Mouse (Mus musculus): ENCODE results near the gene Stt3b.

Stt3b gene

DNA sequence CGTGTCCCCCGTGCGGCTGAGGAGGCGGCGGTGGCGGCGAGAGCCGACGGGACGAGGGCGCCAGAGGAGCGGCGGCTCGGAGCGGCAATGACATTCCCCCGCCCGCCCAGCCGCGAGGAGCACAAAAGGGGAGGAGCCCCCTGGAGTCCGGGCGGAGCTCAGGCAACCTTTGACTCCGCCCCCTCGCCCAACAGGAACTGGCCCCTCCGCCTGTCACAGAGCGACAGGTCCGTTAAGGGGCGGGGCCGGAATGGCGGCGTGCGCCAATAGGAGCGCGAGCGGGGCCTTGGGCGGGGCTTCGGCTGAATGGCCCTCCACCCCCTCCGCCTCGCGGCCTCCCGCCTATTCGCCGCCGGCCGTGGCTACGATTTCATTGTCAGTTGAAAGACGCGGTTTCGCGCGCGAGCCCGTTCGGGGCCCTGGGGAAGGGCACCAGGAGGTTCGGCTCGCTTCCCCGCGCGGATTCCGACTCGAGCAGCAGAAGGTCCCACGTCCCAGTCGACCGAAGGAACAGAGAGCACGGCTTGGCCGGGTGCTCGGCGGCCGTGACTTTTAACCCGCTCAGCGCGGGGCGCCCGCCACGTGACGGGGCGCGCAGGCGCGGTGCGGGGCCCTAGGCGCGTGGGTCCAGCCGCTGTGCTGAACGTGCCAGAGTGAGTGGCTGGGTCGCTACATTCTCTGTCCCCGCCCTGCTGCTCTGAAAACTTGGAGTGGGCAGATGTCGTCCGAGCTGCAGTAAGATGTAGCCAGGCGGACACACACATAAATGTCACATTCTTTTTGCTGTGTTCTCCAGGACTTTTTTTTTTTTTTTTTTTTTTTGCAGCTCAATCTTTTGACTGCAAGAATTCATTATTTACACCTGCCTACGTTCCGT is at the start of gene Stt3b:
Gene Stt3b (minus strand): TSS at position 76 of the 877 bp plus-strand sequence.
- peak; percentile 99 for DNase-seq

DNA sequence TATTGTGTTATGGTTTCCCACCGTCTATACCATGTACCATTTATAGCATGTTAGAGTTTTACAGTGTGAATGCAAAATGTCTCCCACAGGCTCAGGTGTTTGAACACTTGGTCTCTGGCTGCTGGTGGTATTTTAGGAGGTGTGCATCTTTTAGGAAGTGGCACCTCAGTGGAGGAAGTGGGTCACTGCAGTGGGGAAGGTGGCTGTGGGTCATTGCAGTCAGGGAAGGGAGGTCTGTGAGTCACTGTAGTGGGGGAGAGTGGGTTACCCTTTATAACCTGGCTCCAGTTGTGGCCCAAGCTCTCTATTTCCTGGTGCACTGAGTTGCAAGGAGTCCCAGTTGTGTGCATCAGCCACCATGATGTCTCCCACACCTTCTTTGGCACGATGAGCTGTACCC is 48.2 kb upstream of the Stt3b start:
- DNase-seq, result no peak

DNA sequence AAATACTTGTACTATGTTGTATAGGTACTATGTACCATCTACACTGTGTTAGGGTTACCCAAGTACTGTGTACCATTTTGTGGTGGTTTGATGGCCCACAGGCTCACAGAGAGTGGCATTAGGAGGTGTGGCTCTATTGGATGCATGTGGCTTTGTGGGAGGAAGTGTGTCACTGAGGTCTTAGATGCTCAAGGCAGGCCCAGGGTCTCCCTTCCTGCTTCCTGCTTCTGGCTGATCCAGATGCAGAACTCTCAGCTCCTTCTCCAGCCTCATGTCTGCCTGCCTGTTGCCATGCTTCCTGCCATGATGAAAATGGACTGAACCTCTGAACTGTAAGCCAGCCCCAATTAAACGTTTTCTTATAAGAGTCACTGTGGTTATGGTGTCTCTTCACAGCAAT is 47.8 kb upstream of the Stt3b start:
- no peak for DNase-seq

DNA sequence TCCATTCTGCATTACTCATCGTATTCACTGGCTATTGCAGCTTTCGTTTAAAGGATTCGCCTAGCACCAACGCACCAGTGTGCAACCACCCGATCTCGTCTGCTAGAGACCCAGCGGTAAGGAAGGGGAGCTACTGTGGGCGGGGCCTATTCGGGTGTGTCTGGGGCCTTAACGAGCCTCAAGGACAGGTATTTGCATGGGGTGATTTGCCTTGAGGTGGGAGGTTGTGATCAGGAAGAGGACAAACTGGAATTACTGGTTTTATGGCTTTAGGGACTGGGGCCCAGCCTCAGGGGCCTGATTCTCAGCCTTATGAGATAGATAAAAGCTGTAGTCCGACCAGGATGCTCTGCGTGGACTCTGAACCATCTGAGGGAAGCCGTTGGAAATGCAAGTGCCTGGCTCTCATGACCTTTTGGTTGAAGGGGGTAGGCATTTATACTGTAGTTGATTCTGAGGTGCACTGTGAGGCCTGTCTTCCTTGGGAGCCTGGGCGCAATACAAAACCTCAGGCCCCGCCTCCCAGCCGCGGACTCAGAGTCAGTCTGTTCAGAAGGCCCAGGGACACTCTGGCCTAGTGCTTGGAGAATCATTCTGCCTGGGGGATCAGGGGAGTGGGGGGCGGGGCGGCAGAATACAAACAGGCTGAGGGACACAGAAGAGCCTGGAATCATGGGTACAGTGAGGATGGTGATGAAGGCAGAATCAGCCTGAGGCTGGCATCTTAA is 46.7 kb upstream of the Stt3b start:
- no peak for DNase-seq

DNA sequence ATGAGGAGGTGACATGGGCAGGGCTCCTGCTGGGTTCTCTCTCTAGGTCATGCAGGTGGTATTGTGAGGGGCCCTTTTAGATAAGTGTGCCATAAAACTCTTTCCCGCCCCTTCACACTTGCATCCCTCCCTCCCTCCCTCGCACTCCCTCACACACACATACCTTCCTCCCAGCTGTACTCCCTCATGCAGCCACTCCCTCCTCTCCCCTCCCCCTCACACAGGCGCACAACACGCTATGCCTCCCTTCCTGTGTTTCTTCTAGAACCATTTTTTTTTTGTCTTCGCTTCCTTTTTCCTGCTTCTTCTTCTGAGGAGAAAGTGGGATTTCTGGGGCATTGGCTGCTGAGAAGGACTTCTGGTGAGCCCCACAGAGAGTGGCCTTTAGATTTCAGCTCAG is 45.8 kb upstream of the Stt3b start:
- DNase-seq, result no peak

DNA sequence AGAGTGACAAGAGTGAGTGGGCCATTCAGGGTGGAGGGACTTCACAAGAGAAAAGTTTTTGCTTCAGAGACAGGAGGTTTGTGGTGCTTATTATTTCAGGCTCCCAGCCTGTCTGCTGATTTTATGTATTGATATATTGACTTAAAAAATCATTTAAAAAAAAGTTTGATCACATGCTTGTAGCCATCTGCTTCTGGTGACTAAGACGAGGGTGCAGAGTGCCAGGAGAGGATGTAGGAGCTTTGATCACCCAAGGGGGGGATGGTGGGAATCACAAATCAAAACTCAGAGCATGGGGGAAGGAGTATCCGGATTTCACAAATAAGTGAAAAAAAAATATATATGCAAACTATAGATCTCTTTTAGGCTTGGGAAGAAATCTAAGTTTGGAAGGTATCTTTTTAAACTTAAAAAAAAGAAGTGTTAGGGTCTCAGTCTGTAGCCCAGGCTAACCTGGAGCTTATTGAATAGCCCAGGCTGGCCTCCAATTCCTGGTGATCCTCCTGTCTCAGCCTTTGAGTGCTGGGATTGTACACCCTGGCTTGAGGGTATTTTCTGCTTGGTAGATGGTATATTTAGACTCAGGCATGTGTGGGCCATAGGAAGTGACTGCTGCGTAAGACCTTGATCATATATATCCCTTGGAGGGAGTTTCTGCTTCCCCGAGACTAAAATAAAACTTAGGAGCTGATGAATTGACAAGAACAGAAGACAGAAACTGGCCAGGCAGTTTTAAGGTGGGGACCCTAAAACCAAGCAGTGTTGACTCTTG is 39.7 kb upstream of the Stt3b start:
- DNase-seq, result no peak

DNA sequence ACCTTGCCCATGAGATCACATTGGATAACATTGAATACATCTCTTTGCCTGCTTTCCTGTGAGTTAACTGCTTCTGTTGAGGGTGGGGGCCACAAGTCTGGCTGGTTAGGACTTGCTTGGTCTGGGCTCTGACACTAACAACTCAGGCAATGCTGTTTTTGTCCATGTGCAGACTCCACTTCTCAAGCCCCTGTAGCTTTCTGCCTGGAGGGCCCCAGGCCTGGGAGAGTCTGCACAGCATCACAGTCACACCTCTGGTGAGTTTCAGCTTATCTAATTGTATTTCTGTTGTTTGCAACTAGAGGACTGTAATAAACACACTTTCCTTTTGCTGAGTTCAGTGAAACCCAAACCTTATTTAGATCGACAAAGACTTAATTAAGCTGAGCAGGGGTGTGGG is 38.9 kb upstream of the Stt3b start:
- no peak for DNase-seq

DNA sequence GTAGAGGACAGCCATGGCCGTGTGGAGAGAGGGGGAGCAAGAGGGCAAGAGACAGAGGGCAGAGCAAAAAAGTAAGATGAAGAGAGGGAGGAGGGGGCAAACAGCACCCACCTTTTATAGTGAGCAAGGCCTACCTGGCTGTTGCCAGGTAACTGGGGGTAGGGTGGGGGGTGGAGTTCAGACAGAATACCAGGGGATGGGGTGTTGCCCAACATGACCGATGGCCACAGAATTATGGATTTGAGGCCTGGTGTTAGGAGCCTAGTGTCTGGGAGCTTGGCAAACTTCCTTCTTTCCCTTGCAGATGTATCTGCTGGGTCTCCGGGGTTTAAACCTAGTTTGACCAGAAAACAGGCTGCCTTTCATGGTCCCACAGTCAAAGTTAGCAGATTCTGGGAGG is 34.7 kb upstream of the Stt3b start:
- no peak for DNase-seq

DNA sequence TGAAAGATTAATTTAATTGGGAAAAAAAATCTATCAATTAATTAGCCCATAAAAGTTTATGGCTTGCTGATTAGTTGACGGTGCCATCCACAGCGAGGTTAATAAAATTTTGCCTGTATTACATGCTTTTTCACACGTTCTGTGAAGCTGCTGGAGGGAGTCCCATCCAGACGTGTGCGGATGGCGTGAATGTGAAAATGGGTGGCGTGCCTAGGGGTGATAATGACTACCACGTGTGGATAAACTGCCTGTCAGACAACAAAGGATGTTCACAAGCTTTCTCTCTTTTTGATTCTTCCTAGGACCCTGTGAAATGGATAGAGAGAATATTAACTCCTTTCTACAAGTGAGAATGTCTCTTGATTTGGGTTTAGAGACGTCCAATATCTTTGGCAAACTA is 31.4 kb upstream of the Stt3b start:
- DNase-seq, result no peak

DNA sequence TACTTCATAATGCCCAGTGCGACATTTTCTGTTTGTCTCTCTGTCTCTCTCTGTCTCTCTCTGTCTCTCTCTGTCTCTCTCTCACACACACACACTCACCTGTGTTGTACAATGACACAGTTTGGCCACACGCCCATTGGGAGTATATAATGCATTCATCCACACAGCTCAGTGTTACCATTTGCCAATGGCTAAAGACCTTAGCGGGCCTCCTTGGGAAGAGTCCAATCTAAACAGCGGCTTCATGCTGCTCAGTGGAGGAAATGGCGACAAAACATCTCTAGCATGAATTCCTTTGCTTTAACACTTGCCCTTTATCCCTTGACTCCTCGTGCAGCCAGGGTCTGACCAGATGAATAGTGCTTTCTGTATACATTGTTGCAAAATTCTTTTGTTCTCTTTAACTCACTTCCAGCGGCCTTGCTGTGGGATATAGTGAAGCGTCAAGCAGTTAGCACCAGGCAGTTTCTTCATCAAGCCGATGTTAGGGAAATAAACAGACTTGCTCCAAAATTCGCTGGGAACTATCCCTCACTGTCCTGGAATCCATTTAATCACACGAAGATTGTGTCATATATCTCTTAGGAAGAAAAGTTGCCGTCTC is 30.1 kb upstream of the Stt3b start:
- DNase-seq, result peak; percentile 11

DNA sequence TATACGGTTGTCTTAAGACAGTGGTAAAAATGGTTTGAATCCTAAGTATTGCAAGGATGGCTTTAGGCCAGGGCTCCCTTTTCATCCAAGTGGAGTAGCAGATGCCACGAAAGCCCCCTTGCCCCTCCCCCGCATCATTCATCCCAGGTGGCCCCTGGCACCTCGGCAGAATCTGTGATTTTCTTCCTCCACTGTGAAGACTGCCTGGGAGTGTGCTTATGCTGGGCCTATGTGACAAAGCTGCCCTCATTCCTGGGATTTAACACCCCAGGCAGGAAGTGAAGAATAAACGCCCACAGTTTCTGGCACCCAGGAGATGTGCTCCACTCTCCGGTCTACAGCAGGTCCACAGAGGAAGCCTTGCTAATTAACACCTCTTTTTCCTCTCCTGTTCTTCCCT is 28.6 kb upstream of the Stt3b start:
- DNase-seq, result peak; percentile 22

DNA sequence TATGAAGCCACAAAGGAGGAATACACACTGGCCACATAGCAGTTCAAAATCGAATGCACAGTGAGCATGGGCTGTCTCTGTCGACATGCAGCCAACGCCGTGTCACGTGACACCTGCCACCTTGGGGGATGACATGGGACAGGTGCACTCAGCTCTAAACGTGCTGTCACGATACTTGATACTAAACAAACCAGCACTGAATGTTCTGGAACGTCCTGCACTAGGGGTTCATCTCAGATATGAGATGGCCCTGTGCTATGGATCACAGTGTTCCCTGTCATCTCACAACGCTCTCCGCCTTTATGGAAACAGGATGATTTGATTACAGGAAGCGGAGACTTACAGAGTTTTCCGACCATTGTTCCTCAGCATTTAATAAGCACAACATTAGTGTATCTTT is 22.8 kb upstream of the Stt3b start:
- no peak for DNase-seq

DNA sequence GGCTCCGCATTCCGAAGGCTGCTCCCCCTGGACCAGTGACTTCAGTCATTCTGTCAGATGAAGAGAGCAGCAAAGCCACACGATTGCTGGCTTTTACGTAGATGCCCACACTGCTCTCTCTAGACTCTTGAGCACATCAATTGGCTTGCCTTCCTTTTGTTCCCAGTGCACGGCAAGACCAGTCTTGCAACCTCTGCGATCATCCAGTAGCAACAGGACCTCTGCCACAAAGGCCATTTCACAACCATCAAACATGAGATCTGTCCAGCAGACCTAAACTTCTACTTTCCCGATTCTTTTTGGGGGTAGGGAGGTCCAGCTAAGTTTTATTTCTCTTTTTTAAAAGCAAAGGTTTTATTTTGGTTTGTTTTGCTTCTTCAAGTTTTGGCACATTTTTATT is 22.1 kb upstream of the Stt3b start:
- DNase-seq, result no peak

DNA sequence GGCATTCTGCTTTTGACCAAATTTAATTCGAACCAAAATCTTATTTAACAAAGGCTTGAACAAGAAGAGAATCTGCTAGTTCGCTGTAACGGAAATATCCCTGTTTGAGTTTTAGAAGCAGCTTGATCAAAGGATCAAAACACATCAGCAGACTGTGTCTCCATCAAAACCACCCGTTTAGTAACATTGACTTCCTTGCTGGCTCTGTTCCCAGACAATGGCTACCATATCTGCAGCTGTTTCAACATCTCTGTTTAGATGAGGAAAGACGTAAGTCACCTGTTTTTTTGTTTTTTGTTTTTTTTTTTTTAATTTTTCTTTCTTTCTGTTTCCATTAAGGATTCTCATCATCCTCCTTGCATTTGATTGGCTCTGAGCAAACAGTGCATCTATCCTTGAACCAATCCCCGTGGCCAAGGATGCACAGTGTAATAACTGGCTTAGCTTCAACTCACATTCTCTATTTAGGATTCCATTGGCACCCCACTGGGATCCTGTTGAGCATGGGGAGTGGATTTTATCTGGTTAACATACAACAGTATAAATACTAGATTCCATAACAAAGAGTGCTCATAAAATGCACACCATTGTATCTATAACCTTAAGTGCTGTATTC is 20.7 kb upstream of the Stt3b start:
- DNase-seq, result no peak

DNA sequence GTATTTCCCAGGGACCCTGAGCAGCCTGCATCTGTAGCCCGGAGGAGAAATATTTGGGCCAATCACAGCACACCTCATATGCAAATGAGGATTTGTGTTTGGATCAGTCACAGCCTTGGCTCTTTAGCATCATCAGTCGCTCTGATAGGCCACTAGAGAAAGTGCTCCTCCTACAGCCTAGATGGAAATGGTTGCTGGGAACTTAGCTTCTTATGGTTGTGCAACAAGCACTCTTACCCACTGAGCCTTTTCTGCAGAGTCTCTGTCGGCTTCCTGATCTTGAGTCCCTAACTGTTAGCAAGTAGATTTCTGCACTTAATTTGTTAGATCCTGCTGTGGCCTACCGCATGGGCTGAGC is 16.3 kb upstream of the Stt3b start:
- no peak for DNase-seq

DNA sequence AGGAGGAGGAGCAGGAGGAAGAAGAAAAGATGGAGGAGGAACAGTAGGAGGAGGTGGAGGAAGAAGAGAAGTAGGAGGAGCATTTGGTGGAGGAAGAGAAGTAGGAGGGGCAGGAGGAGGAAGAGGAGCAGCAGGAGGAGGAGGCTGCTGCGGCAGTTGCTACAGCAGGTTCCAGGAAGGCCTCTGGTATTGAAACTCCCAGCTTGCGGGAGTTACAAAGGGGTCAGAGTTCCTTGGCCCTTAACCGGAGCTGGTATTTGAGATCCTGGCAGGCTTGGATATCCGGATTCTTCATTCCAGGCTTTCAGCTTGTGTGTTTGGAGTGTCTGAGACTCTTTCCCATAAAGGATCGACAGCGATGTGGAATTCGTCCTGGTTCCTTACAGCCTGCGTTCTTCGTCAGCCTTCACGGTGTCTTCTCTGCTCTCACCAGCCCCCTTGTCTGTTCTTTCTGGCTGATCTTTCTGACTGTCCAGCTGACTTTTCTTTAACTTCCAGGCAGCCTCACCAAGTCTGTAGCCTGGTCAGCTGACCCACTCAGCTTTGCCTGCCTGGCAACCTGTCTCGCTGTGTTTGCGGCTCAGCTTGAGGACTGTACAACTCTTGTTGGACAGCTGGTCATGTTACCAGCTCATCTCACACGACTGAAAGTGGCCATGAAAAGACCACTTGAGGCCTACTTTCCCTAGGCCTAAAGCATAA is 15.8 kb upstream of the Stt3b start:
- DNase-seq, result no peak

DNA sequence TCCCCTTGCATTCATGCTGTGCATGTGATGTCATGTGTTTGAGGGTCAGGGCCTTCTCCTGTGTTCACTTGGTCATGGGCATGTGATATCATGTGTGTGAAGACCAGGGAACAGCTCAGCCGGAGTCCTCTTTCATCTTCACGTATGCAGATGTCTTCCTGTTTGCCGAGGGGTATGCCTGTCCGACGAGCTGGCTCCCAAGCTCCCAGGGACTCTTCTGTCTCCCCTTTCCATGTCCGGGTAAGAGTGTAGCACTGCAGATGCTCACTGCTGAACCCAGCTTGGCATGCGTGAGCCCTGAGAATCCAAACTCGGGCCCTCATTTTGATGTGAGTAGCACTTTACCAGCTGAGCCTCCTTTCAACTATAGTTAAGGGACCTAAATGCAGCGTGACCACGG is 13.4 kb upstream of the Stt3b start:
- DNase-seq, result no peak

DNA sequence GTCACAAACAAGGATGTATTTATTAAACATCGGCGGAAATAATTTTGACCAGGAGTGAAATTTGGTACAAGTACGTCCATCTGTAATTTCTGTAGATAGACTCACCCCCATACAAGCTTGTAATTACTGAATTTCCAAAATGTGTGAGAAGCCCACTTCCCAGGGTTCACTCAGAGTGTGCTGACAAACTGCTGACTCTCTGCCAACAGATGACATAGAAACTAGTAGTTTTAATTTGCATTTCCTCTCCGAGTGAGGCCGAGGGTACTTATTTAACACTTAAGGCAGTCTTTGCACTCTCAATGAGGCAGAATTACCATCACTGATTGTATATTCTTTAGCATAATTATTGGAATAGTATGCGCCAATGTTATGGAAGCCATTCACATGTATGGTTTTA is 12.2 kb upstream of the Stt3b start:
- no peak for DNase-seq

DNA sequence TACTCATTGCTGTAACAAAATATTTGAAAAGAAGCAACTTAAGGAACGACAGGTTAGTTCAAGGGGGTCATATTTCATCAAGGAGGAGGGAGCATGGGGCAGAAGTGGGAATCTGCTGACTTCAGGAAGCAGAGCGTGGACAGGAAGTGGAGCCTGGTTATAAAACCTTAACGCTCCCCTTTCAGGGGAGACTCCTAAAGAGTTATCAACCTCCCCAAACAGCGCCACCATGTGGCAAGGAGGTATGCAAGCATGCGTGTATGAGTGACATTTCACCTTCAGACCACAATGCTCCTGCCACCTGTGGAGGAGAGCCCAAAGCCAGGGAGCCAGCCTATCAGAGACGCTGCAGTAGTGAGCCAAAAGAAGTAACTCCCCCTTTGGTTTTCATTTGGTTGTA is 10.8 kb upstream of the Stt3b start:
- DNase-seq, result no peak

DNA sequence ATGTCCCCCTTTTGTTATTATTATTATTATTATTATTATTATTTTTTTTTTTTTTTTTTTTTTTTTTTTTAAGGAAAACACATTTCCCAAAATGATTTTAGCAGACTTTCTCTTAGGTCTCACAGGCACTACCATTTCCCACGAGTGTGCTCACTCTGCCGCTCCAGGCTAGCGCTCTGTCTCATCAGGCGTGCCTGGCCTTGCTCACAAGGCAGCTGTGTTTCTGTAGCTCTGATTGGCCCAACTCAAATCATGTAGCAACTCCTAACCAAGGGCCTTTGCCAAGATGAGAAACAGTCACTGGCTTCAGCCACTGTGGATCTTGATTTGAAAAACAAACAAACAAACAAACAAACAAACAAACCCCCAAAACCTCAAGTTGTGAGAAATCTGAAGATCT is 9.9 kb upstream of the Stt3b start:
- no peak for DNase-seq

DNA sequence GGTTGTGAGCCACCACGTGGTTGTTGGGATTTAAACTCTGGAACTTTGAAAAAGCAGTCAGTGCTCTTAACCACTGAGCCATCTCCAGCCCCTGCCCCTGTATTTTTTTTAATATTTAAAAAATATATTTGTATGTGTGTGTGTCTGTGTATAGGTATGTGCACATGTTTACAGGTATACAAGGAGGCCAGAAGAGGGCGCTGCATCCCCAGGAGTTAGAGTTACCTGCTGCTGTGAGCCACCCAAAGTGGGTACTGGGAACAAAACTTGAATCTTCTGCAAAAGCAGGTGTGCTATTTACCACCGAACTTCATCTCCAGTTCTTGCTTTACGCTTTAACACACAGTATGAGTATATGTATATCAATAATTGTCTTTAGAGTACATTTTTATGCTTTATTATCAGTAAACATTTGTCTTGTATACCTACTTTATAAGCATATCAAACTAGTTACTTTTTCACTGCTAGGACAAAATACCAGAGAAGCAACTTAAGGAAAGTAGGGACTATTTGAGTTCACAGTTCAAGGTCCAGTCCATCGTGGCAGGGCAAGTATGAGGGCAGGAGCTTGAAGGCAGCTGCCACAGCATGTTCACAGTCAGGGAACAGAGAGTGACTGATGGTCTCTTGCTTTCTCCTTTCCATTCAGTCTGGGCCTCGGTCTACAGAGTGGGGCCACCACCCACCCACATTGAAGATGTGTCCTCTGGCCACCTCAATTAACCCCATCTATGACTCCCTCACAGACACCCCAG is 8.6 kb upstream of the Stt3b start:
- no peak for DNase-seq

DNA sequence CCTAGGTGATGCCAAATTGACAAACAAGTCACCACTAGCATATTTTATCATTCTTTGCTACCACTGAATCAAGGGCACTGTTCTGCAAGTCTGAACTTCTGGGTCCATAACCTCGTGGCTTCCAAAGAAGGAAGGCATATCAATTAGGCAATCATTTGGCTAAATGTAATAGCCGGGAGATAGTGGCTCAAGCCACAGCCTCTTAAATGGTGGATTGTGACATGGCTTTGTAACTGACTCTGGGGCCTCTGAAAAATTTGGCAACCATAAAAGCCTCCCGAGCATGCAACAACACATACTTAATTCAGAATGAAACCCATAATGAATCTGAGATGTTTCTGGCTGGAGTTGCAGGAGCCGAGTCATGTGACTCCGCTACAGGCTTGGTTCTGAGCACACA is 6.8 kb upstream of the Stt3b start:
- no peak for DNase-seq
